Mouse (Mus musculus) G1E (cell line): ENCODE measurements around the gene Gm5485.

Experiments
- CTCF ChIP-seq: IDR thresholded peaks from 2 replicates; pipeline ENCODE4 v1.5.1; 2012; ENCODE audit warnings: low read depth, low read length, inconsistent platforms, mixed read lengths
- GATA1 ChIP-seq: IDR thresholded peaks from 2 replicates; pipeline ENCODE4 v1.6.1; 2012; ENCODE audit warnings: borderline replicate concordance, low read length, inconsistent platforms, mixed read lengths
- GATA2 ChIP-seq: IDR thresholded peaks from 2 replicates; pipeline ENCODE4 v1.6.1; 2012; ENCODE audit warnings: low read depth, low read length, inconsistent platforms, borderline replicate concordance
- POLR2AphosphoS5 ChIP-seq: IDR thresholded peaks from 2 replicates; pipeline ENCODE4 v1.6.1; 2012; ENCODE audit warnings: low read depth, low read length, inconsistent platforms; ENCODE audit not compliant: insufficient replicate concordance
- TAL1 ChIP-seq: conservative IDR thresholded peaks from 2 replicates; pipeline ENCODE4 v1.6.1; 2012; ENCODE audit warnings: low read depth, low read length, inconsistent platforms, mixed read lengths

GRCm38 (mm10) chr16:48404009-48404408, 8.2 kb downstream of the Gm5485 start:
- no peak for TF ChIP-seq CTCF
- TF ChIP-seq GATA1 = no peak
- TF ChIP-seq POLR2AphosphoS5 = no peak
- TF ChIP-seq GATA2 = no peak
- no peak for TF ChIP-seq TAL1
